Mouse (Mus musculus) liver, adult 2 months (tissue): ENCODE measurements around the gene Mfsd13b. TPM values are rescaled to one million over a fixed set of nuclear protein-coding genes. Genes with fewer than 3 reads are reported as not detected.
"Not testable (repeated sequence)": the region's sequence is repeated elsewhere in the genome, so short reads cannot be mapped to it uniquely, and the experiment has no call there.

Experiments used
- DNase-seq: peaks from one replicate; pipeline ENCODE4 v3.0.0-alpha.2; 2011; ENCODE audit warnings: low read depth, low spot score; ENCODE audit errors: extremely low read depth
- H3K27ac ChIP-seq: fragments of 200-500 bp; replicated peaks from 2 replicates; pipeline ENCODE4 v1.5.1; 2012; ENCODE audit warnings: low read depth, mild to moderate bottlenecking, control low read depth, inconsistent platforms, low read length; ENCODE audit not compliant: insufficient read depth
- H3K27me3 ChIP-seq: fragments of 200-500 bp; 2 replicates; pipeline ENCODE4 v1.6.1; 2012; ENCODE audit warnings: mild to moderate bottlenecking, moderate library complexity, low read length, inconsistent platforms; ENCODE audit not compliant: control insufficient read depth, insufficient read depth
- H3K36me3 ChIP-seq: fragments of 200-500 bp; 2 replicates; pipeline ENCODE4 v1.6.1; 2012; ENCODE audit warnings: low read length, inconsistent platforms; ENCODE audit not compliant: control insufficient read depth, insufficient read depth
- H3K4me1 ChIP-seq: fragments of 200-500 bp; 2 replicates; pipeline ENCODE4 v1.6.1; 2011; ENCODE audit warnings: low read length; ENCODE audit not compliant: control insufficient read depth, insufficient read depth
- H3K4me3 ChIP-seq: fragments of 200-500 bp; 2 replicates; pipeline ENCODE4 v1.5.1; 2011; ENCODE audit warnings: low read depth, mild to moderate bottlenecking, control low read depth, low read length, moderate library complexity; ENCODE audit not compliant: insufficient read depth
- H3K79me2 ChIP-seq: fragments of 200-500 bp; 2 replicates; pipeline ENCODE4 v1.6.1; 2012; ENCODE audit warnings: inconsistent platforms, mild to moderate bottlenecking, low read length, moderate library complexity; ENCODE audit not compliant: control insufficient read depth, insufficient read depth
- H3K9ac ChIP-seq: fragments of 200-500 bp; 2 replicates; pipeline ENCODE4 v1.6.1; 2012; ENCODE audit warnings: low read depth, mild to moderate bottlenecking, control low read depth, inconsistent platforms, low read length
- CTCF ChIP-seq: fragments of 200-500 bp; IDR thresholded peaks from 2 replicates; pipeline ENCODE4 v1.5.1; 2011; ENCODE audit warnings: low read depth, low read length, control low read depth
- POLR2A ChIP-seq: fragments of 200-500 bp; IDR thresholded peaks from 2 replicates; pipeline ENCODE4 v1.6.1; 2011; ENCODE audit warnings: low read length, control low read depth; ENCODE audit not compliant: insufficient read depth; ENCODE audit errors: extremely low read depth
- WGBS: fragments of 180-500 bp; shearing (Covaris S2); methylation state at CpG from one replicate; pipeline ENCODE4 v1.1.7; 2018; 5-methylcytosine and 5-hydroxymethylcytosine counted together
- polyA plus RNA-seq: library from polyadenylated mRNA; depleted of rRNA; stranded (reverse); fragments of >200 nt; gene quantifications from 2 replicates; pipeline ENCODE4 v1.2.3, GENCODE M21; 2012
- total RNA-seq: library from RNA; depleted of rRNA; stranded (reverse); fragments of >200 nt; gene quantifications from 2 replicates; pipeline ENCODE4 v1.2.3, GENCODE M21; 2014

Gene Mfsd13b
- total and polyA plus RNA-seq, 2 experiments, result not detected

DNA sequence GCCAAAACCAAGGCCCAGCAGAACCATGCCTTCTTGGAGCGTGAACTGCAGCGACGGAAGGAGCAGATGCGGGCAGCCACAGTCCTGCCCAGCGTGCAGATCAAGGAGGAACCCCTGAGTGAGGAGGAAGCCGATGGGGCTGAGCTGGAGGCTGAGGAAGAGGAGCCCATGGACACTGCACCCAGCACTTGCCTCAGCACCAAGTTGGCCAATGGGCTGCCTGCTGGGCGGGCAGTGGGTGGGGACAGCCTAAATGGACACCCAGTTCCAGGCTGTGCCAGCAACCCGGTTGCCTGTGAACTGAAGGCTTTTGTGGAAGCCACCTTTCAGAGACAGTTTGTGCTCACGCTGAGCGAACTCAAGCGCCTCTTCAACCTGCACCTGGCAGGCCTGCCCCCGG, 42.0 kb upstream of the Mfsd13b start:
- peaks cover 50% of the 10 kb centered on the region for H3K36me3 ChIP-seq
- no peak overlapping the region for H3K4me3 ChIP-seq
- 89% methylated on average over 12 of the region's 12 CpGs for WGBS
- no peaks in the 10 kb centered on the region for H3K4me1 ChIP-seq
- H3K27ac ChIP-seq, result no peak overlapping the region
- no peak overlapping the region for H3K9ac ChIP-seq
- TF ChIP-seq POLR2A, result no peak
- no peak for TF ChIP-seq CTCF
- H3K27me3 ChIP-seq, result no peaks in the 10 kb centered on the region
- H3K79me2 ChIP-seq, result no peaks in the 10 kb centered on the region
- DNase-seq, result no peak

DNA sequence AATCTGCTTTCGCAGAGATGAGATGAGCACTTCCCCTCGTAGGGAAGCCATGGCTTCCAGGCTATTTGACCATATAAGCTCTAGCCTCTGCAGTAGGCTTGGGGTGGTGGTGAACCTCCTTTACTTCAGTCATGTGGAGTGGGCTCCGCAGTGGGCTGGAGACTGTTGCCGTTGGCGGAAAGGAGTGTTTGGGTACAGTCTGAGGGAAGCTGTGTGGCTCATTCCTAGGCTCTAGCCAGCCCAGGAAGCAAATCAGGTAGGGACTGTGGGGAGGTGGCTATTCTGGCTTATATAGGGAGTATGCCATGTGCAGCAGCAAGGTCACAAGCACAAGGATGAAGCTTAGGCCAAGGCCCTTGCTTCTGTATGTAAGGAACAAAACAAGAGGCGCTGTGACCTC, 41.1 kb upstream of the Mfsd13b start:
- TF ChIP-seq CTCF, result no peak
- no peak for TF ChIP-seq POLR2A
- no peaks in the 10 kb centered on the region for H3K4me1 ChIP-seq
- no peaks in the 10 kb centered on the region for H3K27me3 ChIP-seq
- no peak overlapping the region for H3K27ac ChIP-seq
- H3K36me3 ChIP-seq, result peaks cover 48% of the 10 kb centered on the region
- no peak for DNase-seq
- no peak overlapping the region for H3K9ac ChIP-seq
- no peaks in the 10 kb centered on the region for H3K79me2 ChIP-seq
- H3K4me3 ChIP-seq, result no peak overlapping the region
- 93% methylated on average over 6 of the region's 6 CpGs for WGBS

DNA sequence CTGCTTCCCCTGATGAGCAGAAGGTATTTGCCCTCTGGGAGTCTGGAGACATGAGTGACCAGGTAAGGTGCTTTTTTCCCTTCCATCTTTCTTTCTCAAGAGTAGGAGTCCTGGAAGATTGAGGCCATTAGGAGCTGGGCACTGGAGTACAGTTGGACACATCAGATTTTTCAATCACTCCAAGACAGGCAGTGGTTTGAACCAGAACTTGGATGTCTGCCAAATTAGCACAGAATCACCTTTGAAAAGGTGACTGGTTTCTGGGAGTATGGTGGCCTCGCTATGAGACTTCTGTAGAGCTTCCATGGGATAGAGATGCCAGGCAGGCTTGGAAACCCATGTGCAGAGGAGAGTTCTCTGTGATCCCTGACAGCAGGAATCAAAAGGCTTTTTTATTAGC, 39.8 kb upstream of the Mfsd13b start:
- 84% methylated on average over 1 of the region's 1 CpGs for WGBS
- no peak for DNase-seq
- Histone ChIP-seq H3K4me3 (no peak overlapping the region), H3K4me1 (no peaks in the 10 kb centered on the region), H3K9ac (no peak overlapping the region), H3K27ac (no peak overlapping the region), H3K27me3 (no peaks in the 10 kb centered on the region), H3K36me3 (peaks cover 38% of the 10 kb centered on the region), H3K79me2 (no peaks in the 10 kb centered on the region)
- no peak for TF ChIP-seq CTCF
- no peak for TF ChIP-seq POLR2A

DNA sequence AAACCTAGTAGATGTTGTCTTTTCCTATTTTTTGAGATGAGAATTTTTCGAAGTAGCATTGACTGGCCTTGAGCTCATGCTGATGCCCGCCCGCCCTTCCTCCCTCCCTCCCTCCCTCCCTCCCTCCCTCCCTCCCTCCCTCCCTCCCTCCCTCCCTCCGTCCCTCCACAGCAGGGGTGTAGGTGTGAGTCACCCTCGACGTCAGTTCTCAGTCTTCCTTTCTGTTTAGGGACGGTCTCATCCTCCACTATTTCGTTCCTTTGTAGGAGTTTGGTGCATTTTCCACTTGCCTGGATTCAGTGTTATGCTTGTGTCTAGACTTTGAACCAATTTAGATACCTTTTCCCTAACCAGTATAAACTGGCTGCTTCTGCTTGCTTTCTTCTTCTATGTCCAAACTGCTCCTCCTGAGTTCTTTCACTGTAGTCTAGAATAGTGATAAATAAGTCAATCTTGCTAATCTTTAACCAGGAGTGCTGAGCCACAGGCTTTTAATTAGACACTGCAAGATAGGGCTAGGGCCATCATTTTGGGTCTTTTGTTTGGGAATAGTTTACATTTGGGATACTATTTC, 38.3 kb upstream of the Mfsd13b start:
- 64% methylated on average over 7 of the region's 8 CpGs for WGBS
- Histone ChIP-seq H3K36me3 (peaks cover 36% of the 10 kb centered on the region), H3K4me3 (no peak overlapping the region), H3K27me3 (no peaks in the 10 kb centered on the region), H3K79me2 (no peaks in the 10 kb centered on the region), H3K27ac (no peak overlapping the region), H3K9ac (no peak overlapping the region), H3K4me1 (no peaks in the 10 kb centered on the region)
- TF ChIP-seq CTCF, result no peak
- no peak for TF ChIP-seq POLR2A
- no peak for DNase-seq

DNA sequence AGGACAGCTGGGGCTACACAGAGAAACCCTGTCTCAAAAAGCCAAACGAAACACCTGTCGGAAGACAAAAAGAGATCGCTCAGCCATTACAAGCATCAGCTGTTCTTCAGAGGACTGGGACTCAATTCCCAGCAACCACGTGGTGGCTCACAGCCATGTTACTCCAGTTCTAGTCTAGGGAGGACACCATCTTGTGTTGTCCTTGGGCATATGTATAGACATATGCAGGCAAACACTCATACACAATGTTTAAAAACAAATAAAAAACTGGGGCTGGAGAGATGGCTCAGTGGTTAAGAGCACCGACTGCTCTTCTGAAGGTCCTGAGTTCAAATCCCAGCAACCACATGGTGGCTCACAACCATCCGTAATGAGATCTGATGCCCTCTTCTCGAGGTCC, 28.7 kb upstream of the Mfsd13b start:
- not testable (repeated sequence) for DNase-seq, H3K79me2 ChIP-seq, H3K36me3 ChIP-seq, H3K4me1 ChIP-seq, H3K4me3 ChIP-seq, H3K27ac ChIP-seq, H3K27me3 ChIP-seq, H3K9ac ChIP-seq
- WGBS, result 84% methylated on average over 7 of the region's 7 CpGs

DNA sequence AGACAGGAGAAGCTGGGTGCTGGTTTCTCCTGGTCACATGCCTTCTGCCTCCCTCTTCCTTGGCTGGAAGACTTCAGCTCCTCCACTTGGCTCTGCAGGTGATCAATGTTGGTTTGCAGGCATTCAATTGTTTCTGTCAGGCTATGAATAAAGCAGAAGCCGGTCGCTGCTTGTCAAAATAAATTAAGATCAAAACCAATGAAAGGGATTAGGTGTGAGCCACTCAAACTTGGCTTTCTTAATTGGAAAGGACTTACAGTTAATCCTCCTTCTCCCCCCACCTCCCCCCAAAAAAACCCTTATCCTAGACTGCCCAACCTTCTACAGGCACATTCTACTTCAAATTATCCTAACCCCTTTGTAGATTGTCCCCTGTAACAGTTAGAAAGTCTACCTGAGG, 22.2 kb upstream of the Mfsd13b start:
- H3K4me3 ChIP-seq, result no peak overlapping the region
- 89% methylated on average over 2 of the region's 2 CpGs for WGBS
- no peaks in the 10 kb centered on the region for H3K27me3 ChIP-seq
- H3K36me3 ChIP-seq, result no peaks in the 10 kb centered on the region
- DNase-seq, result no peak
- no peak overlapping the region for H3K27ac ChIP-seq
- H3K79me2 ChIP-seq, result no peaks in the 10 kb centered on the region
- H3K9ac ChIP-seq, result no peak overlapping the region
- TF ChIP-seq CTCF (no peak), POLR2A (no peak)
- H3K4me1 ChIP-seq, result no peaks in the 10 kb centered on the region
